Mouse (Mus musculus): ENCODE results near the gene Nptx1. TPM values are rescaled to one million over a fixed set of nuclear protein-coding genes. Genes with fewer than 3 reads are reported as not detected.

Nptx1 gene
- polyA plus RNA-seq, 1 experiment from 2014 or later, result 2.6 TPM

GRCm38 (mm10) chr11:119496147-119496546 is 51.4 kb downstream of the Nptx1 start:
- WGBS, result 94% methylated on average over 5 of the region's 5 CpGs

GRCm38 (mm10) chr11:119493516-119493915 is 54.0 kb downstream of the Nptx1 start:
- H3K36me3 ChIP-seq (replicated peaks), result peaks cover 40% of the 10 kb centered on the region
- peaks cover 12% of the 10 kb centered on the region; the same call in 1 of the 2 replicates for H3K27me3 ChIP-seq (replicated peaks; ENCODE audit: low read depth, poor library complexity, severe bottlenecking)
- 76% methylated on average over 4 of the region's 4 CpGs for WGBS
- no peak overlapping the region for H3K27ac ChIP-seq (replicated peaks)
- no peak overlapping the region for H3K4me3 ChIP-seq
- no peaks in the 10 kb centered on the region for H3K9me3 ChIP-seq
- H3K4me1 ChIP-seq, result peaks cover 23% of the 10 kb centered on the region
- DNase-seq (ENCODE audit: low spot score), result no peak

More at GRCm38 (mm10) chr11:119496147-119496546, 51.4 kb downstream of the Nptx1 start:
- no peaks in the 10 kb centered on the region for H3K27me3 ChIP-seq (replicated peaks; ENCODE audit: low read depth, poor library complexity, severe bottlenecking)
- peaks cover 66% of the 10 kb centered on the region for H3K36me3 ChIP-seq (replicated peaks)
- no peak overlapping the region for H3K27ac ChIP-seq (replicated peaks)
- no peaks in the 10 kb centered on the region for H3K9me3 ChIP-seq
- no peak overlapping the region for H3K4me3 ChIP-seq
- peaks cover 13% of the 10 kb centered on the region for H3K4me1 ChIP-seq
- no peak for DNase-seq (ENCODE audit: low spot score)

- Histone ChIP-seq H3K9me3 (no peaks in the 10 kb centered on the region), H3K36me3 (replicated peaks) (peaks cover 34% of the 10 kb centered on the region), H3K27ac (replicated peaks) (no peak overlapping the region), H3K27me3 (replicated peaks; ENCODE audit: low read depth, poor library complexity, severe bottlenecking) (peaks cover 12% of the 10 kb centered on the region; the same call in 1 of the 2 replicates), H3K4me3 (peak overlapping the region; percentile 88), H3K4me1 (peaks cover 23% of the 10 kb centered on the region)
- no peak for DNase-seq (ENCODE audit: low spot score)
- WGBS, result 96% methylated on average over 6 of the region's 6 CpGs
Observed at GRCm38 (mm10) chr11:119492830-119493229, 54.7 kb downstream of the Nptx1 start.

- no peak for DNase-seq (ENCODE audit: low spot score)
- 7% methylated on average over 27 of the region's 27 CpGs for WGBS
- H3K4me3 ChIP-seq, result peak overlapping the region; percentile 88
Observed at GRCm38 (mm10) chr11:119491690-119492087, 55.9 kb downstream of the Nptx1 start.

GRCm38 (mm10) chr11:119490861-119491689 is 56.5 kb downstream of the Nptx1 start, which contains the start of gene Endov:
Gene Endov (plus strand): TSS chr11:119491347.
- Histone ChIP-seq H3K36me3 (replicated peaks) (peaks cover 30% of the 10 kb centered on the region), H3K27me3 (replicated peaks; ENCODE audit: low read depth, poor library complexity, severe bottlenecking) (peaks cover 12% of the 10 kb centered on the region; the same call in 1 of the 2 replicates), H3K9me3 (no peaks in the 10 kb centered on the region), H3K27ac (replicated peaks) (peak within 1 kb of the TSS; percentile 98), H3K4me3 (peak within 1 kb of the TSS; percentile 88), H3K4me1 (peaks cover 23% of the 10 kb centered on the region)
- WGBS, result under 1% methylated on average over 66 of the region's 66 CpGs
- DNase-seq (ENCODE audit: low spot score), result peak; percentile 98

More at GRCm38 (mm10) chr11:119491690-119492087, 55.9 kb downstream of the Nptx1 start:
- H3K27me3 ChIP-seq (replicated peaks; ENCODE audit: low read depth, poor library complexity, severe bottlenecking), result peaks cover 12% of the 10 kb centered on the region; the same call in 1 of the 2 replicates
- H3K4me1 ChIP-seq, result peaks cover 23% of the 10 kb centered on the region
- peaks cover 34% of the 10 kb centered on the region for H3K36me3 ChIP-seq (replicated peaks)
- H3K27ac ChIP-seq (replicated peaks), result peak overlapping the region; percentile 98
- H3K9me3 ChIP-seq, result no peaks in the 10 kb centered on the region

Other genes starting within 250 kb of the Nptx1 start
- 465 and 504 TPM in 2 replicates for gene Eif4a3, start 247.7 kb downstream of the Nptx1 start, polyA plus RNA-seq (2016; fragmentation: Nextera tagmentation; extraction: Ambion mirVana)
- gene Card14, start 240.0 kb downstream of the Nptx1 start, polyA plus RNA-seq (2016; fragmentation: Nextera tagmentation; extraction: Ambion mirVana), result 0.05 TPM in 1 of 2 replicates, not detected in the other
- gene Sgsh, start 192.2 kb downstream of the Nptx1 start, polyA plus RNA-seq (2016; fragmentation: Nextera tagmentation; extraction: Ambion mirVana), result 5.4 and 5.5 TPM in 2 replicates
- gene Slc26a11, start 192.2 kb downstream of the Nptx1 start, polyA plus RNA-seq (2016; fragmentation: Nextera tagmentation; extraction: Ambion mirVana), result 7.6 and 8.2 TPM in 2 replicates
- gene Rnf213, start 154.7 kb downstream of the Nptx1 start, polyA plus RNA-seq (2016; fragmentation: Nextera tagmentation; extraction: Ambion mirVana), result 1.4 TPM in 2 replicates
- gene Endov, start 56.4 kb downstream of the Nptx1 start, polyA plus RNA-seq (2016; fragmentation: Nextera tagmentation; extraction: Ambion mirVana), result 21.1 and 21.2 TPM in 2 replicates
- gene Rptor, start 55.2 kb upstream of the Nptx1 start, polyA plus RNA-seq (2016; fragmentation: Nextera tagmentation; extraction: Ambion mirVana), result 14.4 and 15.7 TPM in 2 replicates